9 mouse cellular contexts compared by ENCODE assay signal in genomic region chr15:85981768-85982415, GRCm38 (mm10). TPM values are rescaled to one million over a fixed set of nuclear protein-coding genes. Genes with fewer than 3 reads are reported as not detected.
DNase-seq lines count a peak whose midpoint lies in the region; TF ChIP-seq lines count a peak whose summit lies in the region.
"Had no signal": no experiment of that assay in that cellular context is flagged by ENCODE, and none has a peak within 500 bp of the region (broad histone marks: within the 10 kb centered on the region; RNA-seq: fewer than 3 reads in every experiment).

No protein-coding gene starts in this region.

- no peak for TF ChIP-seq POLR2A in myocyte (IDR thresholded peaks at IDR 0.05; ENCODE audit: insufficient read length, low read depth)

- peak; percentile 97 for DNase-seq in 416B (ENCODE audit: low read depth)
- DNase-seq in MEL-GATA-1-ER (ENCODE audit: extremely low read depth, low read depth) = peak; percentile 78
- DNase-seq in kidney, postnatal 14 days = peak; percentile 47
- DNase-seq in gastrocnemius, postnatal 4 days (ENCODE audit: low spot score in 2 of 2) = no peak
- DNase-seq in layer of hippocampus, adult 9-10 months (ENCODE audit: low spot score) = no peak
- no peak for DNase-seq in cerebellum, adult 11-12 months
- DNase-seq in gastrocnemius, adult 18-20 months (ENCODE audit: low spot score) = no peak

- no peaks in the 10 kb centered on the region for H3K79me2 ChIP-seq in myocyte (ENCODE audit: control insufficient read depth, insufficient read depth)

- H3ac ChIP-seq in myocyte (ENCODE audit: control insufficient read depth, insufficient read length) = no peak overlapping the region

- H3K27me3 ChIP-seq in myocyte (ENCODE audit: control insufficient read depth, insufficient read depth, insufficient read length) = peaks cover 19% of the 10 kb centered on the region
- H3K27me3 ChIP-seq: neural tube, embryonic 13.5 days had no signal

- peak overlapping the region; percentile 31 for H3K4me2 ChIP-seq in myocyte (ENCODE audit: low read depth)
- H3K4me2 ChIP-seq: neural tube, embryonic 13.5 days had no signal

- H3K36me3 ChIP-seq in myocyte (ENCODE audit: control insufficient read depth, insufficient read depth) = no peaks in the 10 kb centered on the region
- H3K36me3 ChIP-seq: neural tube, embryonic 13.5 days had no signal

- no peak overlapping the region for H3K4me3 ChIP-seq in myocyte
- H3K4me3 ChIP-seq: neural tube, embryonic 13.5 days had no signal

TF ChIP-seq in myocyte, 11 proteins besides CTCF, POLR2A, EP300 and RAD21:
- TF ChIP-seq SRF (IDR thresholded peaks at IDR 0.05; ENCODE audit: control insufficient read depth, insufficient read length, low read depth) = no peak
- TF ChIP-seq E2F4 (IDR thresholded peaks at IDR 0.05; ENCODE audit: insufficient read depth) = no peak
- TF ChIP-seq TCF12 (IDR thresholded peaks at IDR 0.05; ENCODE audit: insufficient read depth, poor library complexity, severe bottlenecking) = no peak
- no peak for TF ChIP-seq CEBPB (IDR thresholded peaks at IDR 0.05; ENCODE audit: insufficient read depth, poor library complexity, severe bottlenecking)
- TF ChIP-seq MYOG (IDR thresholded peaks at IDR 0.05; ENCODE audit: control insufficient read depth in 1 of 3, insufficient read depth in 1 of 3, insufficient read length in 2 of 3, low read depth in 2 of 3) = no peak

RNA-seq across cellular contexts. Expression of gene Celsr1, which starts 51.7 kb away (rescaled TPM):
- 0.06 TPM for polyA plus RNA-seq in myocyte (2012; fragmentation: generic; extraction: Trizol)
- total RNA-seq in gastrocnemius, postnatal 4 days (2021) = 1 to 10 TPM; 1.6 to 1.7 TPM
- under 1 TPM; 0.24 to 0.32 TPM for total RNA-seq in gastrocnemius, adult 18-20 months (2021)

Comparison
In these comparisons a context has a peak if more than half of its experiments do, and no peak if none do; other contexts are left out.
1. DNase-seq: peak in 416B (single experiment), MEL-GATA-1-ER (single experiment) and kidney, postnatal 14 days (single experiment); none in gastrocnemius, postnatal 4 days (0 of 2), layer of hippocampus, adult 9-10 months (single experiment), cerebellum, adult 11-12 months (single experiment) and gastrocnemius, adult 18-20 months (single experiment).